Mouse (Mus musculus) megakaryocyte, embryonic 14.5 days (primary cell): ENCODE measurements around the gene Hspd1.

Experiments used
- FLI1 ChIP-seq: IDR thresholded peaks from 2 replicates; pipeline ENCODE4 v1.6.1; 2012; ENCODE audit warnings: low read length, inconsistent platforms, mixed read lengths
- GATA1 ChIP-seq: IDR thresholded peaks from 3 replicates; pipeline ENCODE4 v1.6.1; 2012; ENCODE audit warnings: mixed read lengths, low read length, inconsistent platforms, borderline replicate concordance

- TF ChIP-seq GATA1: no peak
- no peak for TF ChIP-seq FLI1
Measured at GRCm38 (mm10) chr1:55123046-55123445, 35.0 kb upstream of the Hspd1 start.
